Mouse (Mus musculus): ENCODE measurements around the gene Ppara.
"Not testable (repeated sequence)": the region's sequence is repeated elsewhere in the genome, so short reads cannot be mapped to it uniquely, and the experiment has no call there.

Gene Ppara

GRCm38 (mm10) chr15:85756611-85757010, 21.8 kb downstream of the Ppara start:
- DNase-seq (ENCODE audit: extremely low read depth, low read depth) = no peak

GRCm38 (mm10) chr15:85757768-85758167, 23.0 kb downstream of the Ppara start:
- DNase-seq (ENCODE audit: extremely low read depth, low read depth) = no peak

- no peak for DNase-seq (ENCODE audit: extremely low read depth, low read depth)
Measured at GRCm38 (mm10) chr15:85762761-85763160, 28.0 kb downstream of the Ppara start.

- no peak for DNase-seq (ENCODE audit: extremely low read depth, low read depth)
Measured at GRCm38 (mm10) chr15:85765022-85765421, 30.2 kb downstream of the Ppara start.

GRCm38 (mm10) chr15:85766677-85767076, 31.9 kb downstream of the Ppara start:
- DNase-seq (ENCODE audit: extremely low read depth, low read depth) = no peak

- no peak for DNase-seq (ENCODE audit: extremely low read depth, low read depth)
Measured at GRCm38 (mm10) chr15:85768991-85769390, 34.2 kb downstream of the Ppara start.

GRCm38 (mm10) chr15:85771306-85772121, 36.7 kb downstream of the Ppara start:
- DNase-seq (ENCODE audit: extremely low read depth, low read depth) = no peak

- DNase-seq (ENCODE audit: extremely low read depth, low read depth) = no peak
Measured at GRCm38 (mm10) chr15:85772146-85772740, 37.5 kb downstream of the Ppara start.

- DNase-seq (ENCODE audit: extremely low read depth, low read depth) = no peak
Measured at GRCm38 (mm10) chr15:85774419-85774818, 39.6 kb downstream of the Ppara start.

- DNase-seq (ENCODE audit: extremely low read depth, low read depth) = no peak
Measured at GRCm38 (mm10) chr15:85775001-85775400, 40.2 kb downstream of the Ppara start.

- no peak for DNase-seq (ENCODE audit: extremely low read depth, low read depth)
Measured at GRCm38 (mm10) chr15:85776241-85776640, 41.5 kb downstream of the Ppara start.

GRCm38 (mm10) chr15:85776771-85777170, 42.0 kb downstream of the Ppara start:
- no peak for DNase-seq (ENCODE audit: extremely low read depth, low read depth)

- not testable (repeated sequence) for DNase-seq (ENCODE audit: extremely low read depth, low read depth)
Measured at GRCm38 (mm10) chr15:85778891-85779290, 44.1 kb downstream of the Ppara start.

- no peak for DNase-seq (ENCODE audit: extremely low read depth, low read depth)
Measured at GRCm38 (mm10) chr15:85783146-85783545, 48.4 kb downstream of the Ppara start.

- no peak for DNase-seq (ENCODE audit: extremely low read depth, low read depth)
Measured at GRCm38 (mm10) chr15:85784341-85784740, 49.6 kb downstream of the Ppara start.

GRCm38 (mm10) chr15:85786711-85787110, 51.9 kb downstream of the Ppara start:
- no peak for DNase-seq (ENCODE audit: extremely low read depth, low read depth)

- DNase-seq (ENCODE audit: extremely low read depth, low read depth) = no peak
Measured at GRCm38 (mm10) chr15:85787482-85787881, 52.7 kb downstream of the Ppara start.

GRCm38 (mm10) chr15:85788051-85788450, 53.3 kb downstream of the Ppara start:
- no peak for DNase-seq (ENCODE audit: extremely low read depth, low read depth)

GRCm38 (mm10) chr15:85788633-85789032, 53.9 kb downstream of the Ppara start:
- no peak for DNase-seq (ENCODE audit: extremely low read depth, low read depth)

- no peak for DNase-seq (ENCODE audit: extremely low read depth, low read depth)
Measured at GRCm38 (mm10) chr15:85791449-85791848, 56.7 kb downstream of the Ppara start.

GRCm38 (mm10) chr15:85792819-85793218, 58.0 kb downstream of the Ppara start:
- no peak for DNase-seq (ENCODE audit: extremely low read depth, low read depth)

GRCm38 (mm10) chr15:85795516-85795915, 60.7 kb downstream of the Ppara start:
- no peak for DNase-seq (ENCODE audit: extremely low read depth, low read depth)

GRCm38 (mm10) chr15:85798676-85799075, 63.9 kb downstream of the Ppara start:
- no peak for DNase-seq (ENCODE audit: extremely low read depth, low read depth)
